Mouse (Mus musculus) testis, adult 2 months (tissue): ENCODE measurements around the gene Colec11.

Source experiments
- CTCF ChIP-seq: fragments of 200-500 bp; IDR thresholded peaks from 2 replicates; pipeline ENCODE4 v1.5.1; 2012; ENCODE audit warnings: low read depth, mild to moderate bottlenecking, inconsistent platforms, low read length, moderate library complexity; ENCODE audit not compliant: control insufficient read depth, insufficient read depth, insufficient replicate concordance
- POLR2A ChIP-seq: fragments of 200-500 bp; IDR thresholded peaks from 2 replicates; pipeline ENCODE4 v1.6.1; 2012; ENCODE audit warnings: low read depth, mild to moderate bottlenecking, inconsistent platforms, low read length, moderate library complexity; ENCODE audit not compliant: control insufficient read depth

DNA sequence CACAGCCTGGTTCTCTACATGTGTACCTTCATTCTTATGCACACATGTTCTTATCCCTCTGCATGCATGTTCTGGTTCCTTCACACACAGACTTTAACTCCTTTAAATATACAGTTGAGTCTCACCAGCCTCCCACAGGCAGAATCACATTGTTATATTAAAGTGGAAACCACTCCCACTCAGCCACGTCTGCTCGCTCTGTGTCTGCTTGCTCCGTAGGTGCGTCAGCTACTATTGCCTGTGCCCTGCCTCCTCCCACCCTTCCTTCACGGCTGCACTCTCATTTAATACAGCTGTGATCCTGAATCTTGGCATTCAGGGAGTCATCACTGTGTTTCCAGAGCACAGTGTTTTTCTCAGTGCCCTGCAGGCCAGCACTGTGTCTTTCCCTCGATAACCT is 10.8 kb downstream of the Colec11 start:
- TF ChIP-seq CTCF (no peak), POLR2A (no peak)
